Mouse (Mus musculus): ENCODE measurements around the gene Vmn1r209. TPM values are rescaled to one million over a fixed set of nuclear protein-coding genes. Genes with fewer than 3 reads are reported as not detected.
"Not testable (repeated sequence)": the region's sequence is repeated elsewhere in the genome, so short reads cannot be mapped to it uniquely, and the experiment has no call there.

The Vmn1r209 gene
- total RNA-seq (2021): under 1 TPM in 1 of 2 experiments, not detected in 1; 0.03 TPM
- long read RNA-seq, experiment 1: 0 reads
- long read RNA-seq, experiment 2: 0 reads

DNA sequence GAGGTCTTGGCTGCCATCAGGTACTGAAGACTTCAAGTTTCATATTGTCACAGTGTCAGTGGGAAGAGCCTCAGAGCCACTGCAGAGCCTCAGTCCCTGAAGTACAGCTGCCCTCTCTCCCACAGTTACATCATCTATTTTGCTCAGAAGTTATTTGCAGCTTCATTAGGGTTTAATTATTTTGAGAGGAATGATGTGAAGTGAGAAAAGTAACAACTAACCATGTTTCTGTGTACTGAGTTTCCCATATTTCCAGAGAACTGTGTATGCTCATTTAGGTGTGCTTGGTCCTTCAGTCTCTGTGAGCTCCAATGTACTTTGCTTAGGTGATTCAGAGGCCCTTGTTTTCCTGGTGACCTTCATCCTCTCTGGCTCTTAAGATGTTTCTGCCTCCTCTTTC lies at the start of gene Vmn1r209:
TSS of gene Vmn1r209 (minus strand) at position 101 of the 400 bp plus-strand sequence.
- DNase-seq: not testable (repeated sequence)

GRCm38 (mm10) chr13:22857461-22857860 lies 48.0 kb upstream of the Vmn1r209 start, which contains the start of gene Vmn1r211:
TSS of gene Vmn1r211 (minus strand) at chr13:22857561.
- no peak for DNase-seq

DNA sequence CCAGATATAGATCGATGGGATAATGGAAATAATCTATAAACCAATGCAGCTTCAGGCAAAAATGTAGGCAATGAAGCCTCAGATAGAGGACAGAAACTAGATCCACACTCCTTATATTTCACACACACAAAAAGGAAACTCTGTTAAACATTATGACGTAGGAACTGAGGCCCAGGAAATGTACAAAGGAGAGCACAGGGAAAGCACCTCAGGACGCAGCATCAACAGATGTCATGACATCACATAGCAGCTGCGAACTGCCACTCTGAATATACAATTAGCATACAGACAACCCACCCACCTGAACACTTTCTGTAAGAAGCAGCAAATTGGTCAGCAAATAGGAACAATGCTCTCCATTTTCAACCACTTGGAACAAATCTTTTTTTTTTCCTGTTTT lies 45.3 kb upstream of the Vmn1r209 start:
- no peak for DNase-seq

- no peak for DNase-seq
These were observed 37.3 kb upstream of the Vmn1r209 start for GRCm38 (mm10) chr13:22846798-22847197.

DNA sequence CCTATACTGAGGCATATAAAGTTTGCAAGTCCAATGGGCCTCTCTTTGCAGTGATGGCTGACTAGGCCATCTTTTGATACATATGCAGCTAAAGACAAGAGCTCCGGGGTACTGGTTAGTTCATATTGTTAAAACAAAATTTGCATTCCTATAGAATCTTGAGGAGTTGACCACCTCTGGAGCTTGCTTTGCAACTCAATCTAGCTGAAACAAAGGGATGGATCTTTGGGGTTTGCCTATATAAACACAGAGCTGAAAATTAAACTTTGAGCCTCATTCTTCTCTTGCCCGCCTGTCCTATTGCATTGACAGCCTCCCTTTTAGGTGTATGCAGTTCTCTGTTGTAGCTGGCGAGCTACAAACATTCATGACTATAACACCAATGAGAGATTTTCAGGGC lies 34.8 kb upstream of the Vmn1r209 start:
- DNase-seq: not testable (repeated sequence)

DNA sequence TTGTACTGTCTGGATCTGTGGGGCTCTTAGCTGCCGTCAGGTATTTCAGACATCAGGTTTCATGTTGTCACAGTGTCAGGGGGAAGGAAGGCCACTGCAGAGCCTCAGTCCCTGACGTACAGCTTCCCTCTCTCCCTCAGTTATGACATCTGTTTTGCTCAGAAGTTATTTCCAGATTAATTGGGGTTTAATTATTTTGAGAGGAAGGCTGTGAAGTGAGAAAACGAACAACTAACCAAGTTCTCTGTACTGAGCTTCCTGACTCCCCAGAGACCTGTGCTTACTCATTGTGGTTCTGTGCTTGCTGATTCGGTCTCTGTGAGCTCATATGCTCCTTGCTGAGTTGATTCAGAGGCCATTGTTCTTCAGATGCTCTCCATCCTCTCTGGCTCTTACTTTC lies 21.8 kb upstream of the Vmn1r209 start, which contains the start of gene Vmn1r210:
TSS of gene Vmn1r210 (minus strand) at position 101 of the 400 bp plus-strand sequence.
- DNase-seq: no peak

GRCm38 (mm10) chr13:22829395-22829794 lies 19.9 kb upstream of the Vmn1r209 start:
- not testable (repeated sequence) for DNase-seq

DNA sequence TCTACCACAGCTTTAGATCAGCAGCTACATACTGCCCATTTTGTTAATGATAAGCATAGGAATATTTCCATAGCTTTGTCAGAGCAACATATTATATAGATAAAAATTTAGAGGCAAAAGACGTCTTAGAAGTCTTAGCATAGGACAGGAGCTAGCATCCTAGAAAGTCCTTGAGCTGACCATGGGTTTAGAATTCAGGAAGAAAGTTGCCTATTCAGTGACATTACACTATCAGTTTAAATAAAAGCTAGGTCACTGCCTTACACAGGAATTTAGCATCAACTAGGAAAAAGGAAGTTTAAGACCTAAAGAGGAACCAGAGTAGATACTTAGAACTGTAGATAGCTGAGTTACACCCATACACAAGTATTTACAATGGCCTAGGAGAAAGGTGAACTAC lies 12.1 kb upstream of the Vmn1r209 start:
- DNase-seq: not testable (repeated sequence)

DNA sequence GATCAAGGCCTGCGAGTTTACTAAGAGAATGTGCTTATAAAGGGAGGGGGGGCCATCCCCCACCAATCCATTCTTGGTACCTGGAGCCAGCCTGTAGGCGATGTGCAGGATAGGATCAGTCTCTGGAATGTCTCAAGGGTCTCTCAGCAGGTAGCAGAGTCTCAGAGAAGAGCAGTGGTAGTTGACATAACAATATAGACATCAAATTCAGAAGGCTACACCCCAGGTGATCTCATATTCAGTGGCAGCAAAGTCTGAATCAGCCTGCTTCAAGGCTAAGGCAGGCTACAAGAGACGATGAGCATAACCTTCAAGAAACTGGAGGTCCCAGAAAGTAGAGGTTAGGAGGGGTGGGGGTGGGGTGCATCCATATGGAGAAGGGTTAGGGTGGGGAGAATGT lies 21.4 kb downstream of the Vmn1r209 start:
- DNase-seq: not testable (repeated sequence)

GRCm38 (mm10) chr13:22784159-22784558 lies 25.3 kb downstream of the Vmn1r209 start:
- not testable (repeated sequence) for DNase-seq

DNA sequence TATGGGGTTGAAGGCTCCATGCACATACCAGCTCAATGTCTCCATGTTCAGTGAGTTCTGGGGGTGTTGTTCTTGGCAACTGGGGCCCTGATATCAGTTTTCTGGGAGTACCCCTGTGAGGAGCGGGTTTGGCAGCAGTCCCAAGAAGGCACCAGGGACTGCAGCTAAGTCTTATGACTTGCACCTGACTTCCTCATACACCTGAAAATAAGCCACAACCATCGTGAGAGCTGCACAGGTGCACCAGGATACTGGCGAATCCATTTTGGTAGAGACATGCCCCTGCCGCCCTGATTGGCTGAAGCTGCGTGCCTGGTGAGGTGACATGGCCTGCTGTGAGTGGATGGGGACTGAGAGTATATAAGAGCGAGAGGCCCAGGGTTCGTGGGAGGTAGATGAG lies 32.2 kb downstream of the Vmn1r209 start, which contains the start of gene Vmn1r208:
TSS of gene Vmn1r208 (minus strand) at position 101 of the 400 bp plus-strand sequence.
- DNase-seq: not testable (repeated sequence)

DNA sequence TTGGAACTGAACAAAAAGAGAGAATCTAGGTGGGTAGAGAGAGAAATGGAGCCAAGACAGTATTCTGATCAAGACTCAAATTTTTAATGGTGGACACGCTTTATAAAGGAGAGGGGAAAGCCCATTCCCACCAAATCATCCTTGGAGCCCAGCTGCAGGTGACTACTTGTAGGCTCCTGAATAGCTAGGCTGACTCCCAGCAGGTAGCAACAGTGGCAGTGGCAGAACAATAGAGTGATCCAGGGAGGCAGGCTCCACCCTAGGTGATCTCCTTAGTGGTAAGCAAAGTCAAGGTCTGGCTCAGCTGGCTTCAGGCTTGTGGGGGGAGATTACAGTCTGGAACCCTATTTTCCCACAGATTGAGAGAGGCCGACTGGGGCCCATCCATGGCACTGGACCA lies 37.9 kb downstream of the Vmn1r209 start:
- DNase-seq: not testable (repeated sequence)

Other genes starting within 250 kb of the Vmn1r209 start
- gene Vmn1r205, start 216.7 kb downstream of the Vmn1r209 start, total RNA-seq (2021): not detected
- gene Vmn1r206, start 185.4 kb downstream of the Vmn1r209 start, total RNA-seq (2021): not detected
- not detected for gene Vmn1r207-ps, start 80.1 kb downstream of the Vmn1r209 start, total RNA-seq (2021)
- not detected for gene Vmn1r208, start 32.3 kb downstream of the Vmn1r209 start, total RNA-seq (2021)
- not detected for gene Vmn1r210, start 21.7 kb upstream of the Vmn1r209 start, total RNA-seq (2021)
- not detected for gene Vmn1r211, start 47.9 kb upstream of the Vmn1r209 start, total RNA-seq (2021)
- gene Vmn1r212, start 74.5 kb upstream of the Vmn1r209 start, total RNA-seq (2021): not detected
- not detected for gene Vmn1r213, start 198.0 kb upstream of the Vmn1r209 start, total RNA-seq (2021)
- not detected for gene Vmn1r214, start 220.7 kb upstream of the Vmn1r209 start, total RNA-seq (2021)

Measured in adrenal gland, postnatal 10 days (tissue).